Mouse (Mus musculus) macrophage (primary cell): ENCODE measurements around the gene Cpeb1. TPM values are rescaled to one million over a fixed set of nuclear protein-coding genes. Genes with fewer than 3 reads are reported as not detected.

Experiments used
- polyA plus RNA-seq: library from polyadenylated mRNA; stranded (reverse); fragments of 250-400 nt; gene quantifications from 3 replicates; pipeline ENCODE4 v1.2.4, GENCODE M21; 2018; ENCODE audit warnings: inconsistent platforms

Cpeb1 gene
- polyA plus RNA-seq, 1 experiment from 2014 or later, result 11.7 TPM

Other genes starting within 250 kb of the Cpeb1 start
- 18.3 to 37.2 TPM (median 28.5 TPM) in 3 replicates for gene Pde8a, start 241.9 kb downstream of the Cpeb1 start, polyA plus RNA-seq
- gene Rps17, start 110.2 kb downstream of the Cpeb1 start, polyA plus RNA-seq, result 1,376 to 1,956 TPM (median 1,699 TPM) in 3 replicates
- not detected in 3 replicates for gene Ap3b2, start 38.5 kb upstream of the Cpeb1 start, polyA plus RNA-seq
- not detected in 3 replicates for gene BC048679, start 42.8 kb upstream of the Cpeb1 start, polyA plus RNA-seq
- 0.18 to 0.30 TPM (median 0.22 TPM) in 3 replicates for gene Fsd2, start 111.5 kb upstream of the Cpeb1 start, polyA plus RNA-seq
- 7.0 to 9.1 TPM (median 8.4 TPM) in 3 replicates for gene Whamm, start 115.8 kb upstream of the Cpeb1 start, polyA plus RNA-seq